Mouse (Mus musculus): ENCODE results near the gene Mettl16. TPM values are rescaled to one million over a fixed set of nuclear protein-coding genes. Genes with fewer than 3 reads are reported as not detected.
A peak's percentile ranks its signal among the peaks of the same experiment; 100 is the strongest.
"Not testable (repeated sequence)": the region's sequence is repeated elsewhere in the genome, so short reads cannot be mapped to it uniquely, and the experiment has no call there.

The Mettl16 gene
- polyA plus RNA-seq, 1 experiment: 18.5 TPM

- peak; percentile 43 for DNase-seq (ENCODE audit: low read depth)
- TF ChIP-seq CTCF (IDR thresholded peaks at IDR 0.05; ENCODE audit: borderline replicate concordance, extremely low read depth, insufficient read depth, insufficient read length) (no peak), POLR2A (IDR thresholded peaks at IDR 0.05; ENCODE audit: borderline replicate concordance, extremely low read depth, insufficient read depth, insufficient read length, poor library complexity, severe bottlenecking) (no peak)
Measured at GRCm38 (mm10) chr11:74800658-74801057, 30.0 kb downstream of the Mettl16 start.

- no peak for TF ChIP-seq POLR2A (IDR thresholded peaks at IDR 0.05; ENCODE audit: borderline replicate concordance, extremely low read depth, insufficient read depth, insufficient read length, poor library complexity, severe bottlenecking)
- TF ChIP-seq CTCF (IDR thresholded peaks at IDR 0.05; ENCODE audit: borderline replicate concordance, extremely low read depth, insufficient read depth, insufficient read length): no peak
- DNase-seq (ENCODE audit: low read depth): no peak
Measured at GRCm38 (mm10) chr11:74804081-74804627, 33.5 kb downstream of the Mettl16 start.

GRCm38 (mm10) chr11:74807246-74807882, 36.7 kb downstream of the Mettl16 start:
- peak; percentile 72 for DNase-seq (ENCODE audit: low read depth)
- TF ChIP-seq CTCF (IDR thresholded peaks at IDR 0.05; ENCODE audit: borderline replicate concordance, extremely low read depth, insufficient read depth, insufficient read length) (no peak), POLR2A (IDR thresholded peaks at IDR 0.05; ENCODE audit: borderline replicate concordance, extremely low read depth, insufficient read depth, insufficient read length, poor library complexity, severe bottlenecking) (no peak)

GRCm38 (mm10) chr11:74808251-74808853, 37.7 kb downstream of the Mettl16 start:
- no peak for DNase-seq (ENCODE audit: low read depth)
- TF ChIP-seq CTCF (IDR thresholded peaks at IDR 0.05; ENCODE audit: borderline replicate concordance, extremely low read depth, insufficient read depth, insufficient read length) (no peak), POLR2A (IDR thresholded peaks at IDR 0.05; ENCODE audit: borderline replicate concordance, extremely low read depth, insufficient read depth, insufficient read length, poor library complexity, severe bottlenecking) (no peak)

GRCm38 (mm10) chr11:74810134-74810533, 39.5 kb downstream of the Mettl16 start:
- no peak for TF ChIP-seq CTCF (IDR thresholded peaks at IDR 0.05; ENCODE audit: borderline replicate concordance, extremely low read depth, insufficient read depth, insufficient read length)
- no peak for TF ChIP-seq POLR2A (IDR thresholded peaks at IDR 0.05; ENCODE audit: borderline replicate concordance, extremely low read depth, insufficient read depth, insufficient read length, poor library complexity, severe bottlenecking)
- DNase-seq (ENCODE audit: low read depth): no peak

- not testable (repeated sequence) for DNase-seq (ENCODE audit: low read depth)
Measured at GRCm38 (mm10) chr11:74811027-74811426, 40.4 kb downstream of the Mettl16 start.

GRCm38 (mm10) chr11:74811538-74811937, 40.9 kb downstream of the Mettl16 start:
- TF ChIP-seq POLR2A (IDR thresholded peaks at IDR 0.05; ENCODE audit: borderline replicate concordance, extremely low read depth, insufficient read depth, insufficient read length, poor library complexity, severe bottlenecking) (no peak), CTCF (IDR thresholded peaks at IDR 0.05; ENCODE audit: borderline replicate concordance, extremely low read depth, insufficient read depth, insufficient read length) (no peak)
- no peak for DNase-seq (ENCODE audit: low read depth)

- no peak for DNase-seq (ENCODE audit: low read depth)
- TF ChIP-seq POLR2A (IDR thresholded peaks at IDR 0.05; ENCODE audit: borderline replicate concordance, extremely low read depth, insufficient read depth, insufficient read length, poor library complexity, severe bottlenecking) (no peak), CTCF (IDR thresholded peaks at IDR 0.05; ENCODE audit: borderline replicate concordance, extremely low read depth, insufficient read depth, insufficient read length) (no peak)
Measured at GRCm38 (mm10) chr11:74815795-74816194, 45.2 kb downstream of the Mettl16 start.

GRCm38 (mm10) chr11:74820921-74821320, 50.3 kb downstream of the Mettl16 start:
- DNase-seq (ENCODE audit: low read depth): no peak
- no peak for TF ChIP-seq CTCF (IDR thresholded peaks at IDR 0.05; ENCODE audit: borderline replicate concordance, extremely low read depth, insufficient read depth, insufficient read length)
- no peak for TF ChIP-seq POLR2A (IDR thresholded peaks at IDR 0.05; ENCODE audit: borderline replicate concordance, extremely low read depth, insufficient read depth, insufficient read length, poor library complexity, severe bottlenecking)

- peak; percentile 53 for DNase-seq (ENCODE audit: low read depth)
Measured at GRCm38 (mm10) chr11:74821463-74821862, 50.8 kb downstream of the Mettl16 start.

GRCm38 (mm10) chr11:74822746-74823440, 52.3 kb downstream of the Mettl16 start:
- TF ChIP-seq CTCF (IDR thresholded peaks at IDR 0.05; ENCODE audit: borderline replicate concordance, extremely low read depth, insufficient read depth, insufficient read length) (no peak), POLR2A (IDR thresholded peaks at IDR 0.05; ENCODE audit: borderline replicate concordance, extremely low read depth, insufficient read depth, insufficient read length, poor library complexity, severe bottlenecking) (no peak)
- DNase-seq (ENCODE audit: low read depth): no peak

More at GRCm38 (mm10) chr11:74821463-74821862, 50.8 kb downstream of the Mettl16 start:
- no peak for TF ChIP-seq POLR2A (IDR thresholded peaks at IDR 0.05; ENCODE audit: borderline replicate concordance, extremely low read depth, insufficient read depth, insufficient read length, poor library complexity, severe bottlenecking)
- TF ChIP-seq CTCF (IDR thresholded peaks at IDR 0.05; ENCODE audit: borderline replicate concordance, extremely low read depth, insufficient read depth, insufficient read length): peak; percentile 35; the same call in 1 of the 2 replicates

Data from brain, embryonic 14.5 days (tissue).